Comparison of ENCODE assay signal across 17 mouse cellular contexts in the genomic region with DNA sequence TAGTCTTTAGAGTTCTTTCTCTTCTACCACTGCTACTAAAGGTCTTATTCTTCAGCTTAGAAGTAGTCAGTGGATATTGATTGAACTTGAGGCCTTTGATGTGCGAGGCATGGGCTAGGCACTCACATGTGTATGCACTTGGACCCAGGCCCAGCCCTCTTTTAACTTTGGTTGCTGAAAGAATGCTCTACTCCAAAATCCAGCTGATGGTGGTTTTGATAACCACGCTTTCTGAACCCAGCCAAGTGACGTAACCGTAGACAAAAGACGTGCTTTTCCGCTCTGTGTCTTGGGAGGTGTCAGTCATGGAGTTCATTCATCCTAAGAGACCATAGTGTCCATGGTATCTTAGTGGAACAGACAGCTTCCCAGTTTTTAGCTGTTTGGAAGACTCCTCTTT. TPM values are rescaled to one million over a fixed set of nuclear protein-coding genes. Genes with fewer than 3 reads are reported as not detected.
DNase-seq lines count a peak whose midpoint lies in the region; ATAC-seq and TF ChIP-seq lines count a peak whose summit lies in the region.
"Had no signal": no experiment of that assay in that cellular context is flagged by ENCODE, and none has a peak within 500 bp of the region (broad histone marks: within the 10 kb centered on the region; RNA-seq: fewer than 3 reads in every experiment).

No protein-coding gene starts in this region.

- H3K4me2 ChIP-seq in heart, embryonic 13.5 days = no peak overlapping the region
- no peak overlapping the region for H3K4me2 ChIP-seq in lung, embryonic 16.5 days (ENCODE audit: low read depth, low read length)
- H3K4me2 ChIP-seq in embryonic facial prominence, embryonic 14.5 days (ENCODE audit: low read depth, low read length) = no peak overlapping the region

- no peak for ATAC-seq in heart, embryonic 13.5 days (ENCODE audit: extremely low read depth, insufficient number of reproducible peaks, low FRiP score, low TSS enrichment)
- ATAC-seq in lung, embryonic 16.5 days (ENCODE audit: low read depth) = 0 out of 2 replicates have a peak, but pooled peaks have one; percentile 3
- 0 out of 2 replicates have a peak, but pooled peaks have one; percentile 13 for ATAC-seq in embryonic facial prominence, embryonic 14.5 days (ENCODE audit: low read depth)
- ATAC-seq: CD4-positive, CD25-positive, alpha-beta regulatory T cell, adult 4 months; intestine, embryonic 16.5 days had no signal

- no peaks in the 10 kb centered on the region for H3K27me3 ChIP-seq in heart, embryonic 13.5 days (replicated peaks)
- no peaks in the 10 kb centered on the region for H3K27me3 ChIP-seq in lung, embryonic 16.5 days (ENCODE audit: control insufficient read depth, insufficient read depth, low read depth, low read length)
- no peaks in the 10 kb centered on the region for H3K27me3 ChIP-seq in embryonic facial prominence, embryonic 14.5 days (replicated peaks; ENCODE audit: control insufficient read depth, insufficient read depth, low read length)

- peak overlapping the region; percentile 12; the same call in 1 of the 2 replicates for H3K27ac ChIP-seq in heart, embryonic 13.5 days (replicated peaks)
- H3K27ac ChIP-seq in lung, embryonic 16.5 days (ENCODE audit: low read length) = peak overlapping the region; percentile 69
- peak overlapping the region; percentile 57; the same call in 1 of the 2 replicates for H3K27ac ChIP-seq in embryonic facial prominence, embryonic 14.5 days (replicated peaks; ENCODE audit: low read depth, low read length)
- 0 out of 2 replicates have a peak overlapping the region, but pooled peaks have one; percentile 4 for H3K27ac ChIP-seq in olfactory bulb, adult 2 months (ENCODE audit: insufficient read depth, low read depth, low read length)
- H3K27ac ChIP-seq: hindbrain, embryonic 10.5 days had no signal

- peaks cover 69% of the 10 kb centered on the region for H3K4me1 ChIP-seq in heart, embryonic 13.5 days
- H3K4me1 ChIP-seq in lung, embryonic 16.5 days (replicated peaks; ENCODE audit: control insufficient read depth, insufficient read depth, low read length) = peaks cover 54% of the 10 kb centered on the region
- H3K4me1 ChIP-seq in embryonic facial prominence, embryonic 14.5 days (ENCODE audit: control insufficient read depth, insufficient read depth, low read length) = peaks cover 37% of the 10 kb centered on the region
- peaks cover 28% of the 10 kb centered on the region for H3K4me1 ChIP-seq in olfactory bulb, adult 2 months (ENCODE audit: control insufficient read depth, insufficient read depth, low read length)

- DNase-seq in heart, adult 9 months (ENCODE audit: low spot score in 2 of 2) = no peak
- no peak for DNase-seq in lung, adult 18-20 months
- peak; percentile 85 for DNase-seq in embryonic facial prominence, embryonic 14.5 days (ENCODE audit: low spot score)
- no peak for DNase-seq in urinary bladder, postnatal 14 days (ENCODE audit: low spot score)
- no peak for DNase-seq in thymus, postnatal 4 days
- DNase-seq: embryo, embryonic 11 days; kidney, postnatal 10 days; lung, adult 2 months; midbrain, embryonic 14.5 days; retina, postnatal 1 day had no signal

- H3K9me3 ChIP-seq in heart, embryonic 13.5 days = no peaks in the 10 kb centered on the region
- H3K9me3 ChIP-seq in lung, embryonic 16.5 days (ENCODE audit: control insufficient read depth, low read length) = no peaks in the 10 kb centered on the region
- H3K9me3 ChIP-seq in embryonic facial prominence, embryonic 14.5 days (ENCODE audit: control insufficient read depth, low read length) = no peaks in the 10 kb centered on the region
- H3K9me3 ChIP-seq: forebrain, embryonic 10.5 days; hindbrain, embryonic 10.5 days had no signal

- H3K4me3 ChIP-seq in heart, embryonic 13.5 days = no peak overlapping the region
- H3K4me3 ChIP-seq in lung, embryonic 16.5 days (ENCODE audit: low read length) = no peak overlapping the region
- H3K4me3 ChIP-seq in embryonic facial prominence, embryonic 14.5 days (ENCODE audit: low read depth, low read length) = no peak overlapping the region
- no peak overlapping the region for H3K4me3 ChIP-seq in olfactory bulb, adult 2 months (ENCODE audit: insufficient read depth, low read depth, low read length)
- H3K4me3 ChIP-seq: forebrain, embryonic 10.5 days; hindbrain, embryonic 10.5 days had no signal

- H3K9ac ChIP-seq in heart, embryonic 13.5 days = no peak overlapping the region
- no peak overlapping the region for H3K9ac ChIP-seq in lung, embryonic 16.5 days (ENCODE audit: low read length)
- no peak overlapping the region for H3K9ac ChIP-seq in embryonic facial prominence, embryonic 14.5 days (ENCODE audit: low read depth, low read length)

- H3K36me3 ChIP-seq in heart, embryonic 13.5 days = no peaks in the 10 kb centered on the region
- H3K36me3 ChIP-seq in lung, embryonic 16.5 days (ENCODE audit: control insufficient read depth, insufficient read depth, low read length) = no peaks in the 10 kb centered on the region
- no peaks in the 10 kb centered on the region for H3K36me3 ChIP-seq in embryonic facial prominence, embryonic 14.5 days (ENCODE audit: control insufficient read depth, insufficient read depth, low read length)

- 71% methylated on average over 6 of the region's 6 CpGs for WGBS in heart, embryonic 13.5 days
- WGBS in lung, embryonic 16.5 days = 25% methylated on average over 6 of the region's 6 CpGs
- WGBS in embryonic facial prominence, embryonic 14.5 days = 39% methylated on average over 6 of the region's 6 CpGs
- 51% methylated on average over 6 of the region's 6 CpGs for WGBS in olfactory bulb, adult 2 months

- TF ChIP-seq POLR2A in olfactory bulb, adult 2 months (IDR thresholded peaks at IDR 0.05; ENCODE audit: insufficient read depth, low read depth, low read length) = no peak

- TF ChIP-seq CTCF in olfactory bulb, adult 2 months (IDR thresholded peaks at IDR 0.05; ENCODE audit: insufficient read depth, low read depth, low read length) = no peak

RNA-seq across cellular contexts. Expression of a gene that starts 57.9 kb away (rescaled TPM):
- polyA plus RNA-seq in heart, embryonic 13.5 days (2015; fragmentation: Nextera tagmentation; extraction: Ambion mirVana) = 4.2 and 4.3 TPM in 2 replicates
- polyA plus RNA-seq in lung, embryonic 16.5 days (2015; fragmentation: Nextera tagmentation; extraction: Ambion mirVana) = 4.5 and 5.7 TPM in 2 replicates
- polyA plus RNA-seq in embryonic facial prominence, embryonic 14.5 days (2014; fragmentation: Nextera tagmentation; extraction: Ambion mirVana) = 7.7 and 8.7 TPM in 2 replicates
- polyA plus RNA-seq in olfactory bulb, adult 2 months (2012; ENCODE audit: insufficient read depth, insufficient read length, low replicate concordance, missing spikeins) = not detected in 2 replicates

Comparison
In these comparisons a context has a peak if more than half of its experiments do, and no peak if none do; other contexts are left out.
1. H3K27ac ChIP-seq: peak in every context shown above with its lines; median percentile 69 in lung, embryonic 16.5 days; 57 in embryonic facial prominence, embryonic 14.5 days; 12 in heart, embryonic 13.5 days; 4 in olfactory bulb, adult 2 months.